Mouse (Mus musculus) spleen, adult 2 months (tissue): ENCODE measurements at regions not wholly inside any gene's neighbourhood (a gene's known extent, or its start where the extent isn't known, plus 50 kb on each side); places are given as distances from the start of the nearest gene placed in this dataset.

Experiments used
- CTCF ChIP-seq: fragments of 200-500 bp; IDR thresholded peaks from 2 replicates; pipeline ENCODE4 v1.5.1; 2011; ENCODE audit warnings: mild to moderate bottlenecking, inconsistent platforms; ENCODE audit not compliant: insufficient read depth, insufficient read length, insufficient replicate concordance; ENCODE audit errors: extremely low read depth
- POLR2A ChIP-seq: fragments of 200-500 bp; IDR thresholded peaks from 2 replicates; pipeline ENCODE4 v1.6.1; 2011; ENCODE audit warnings: low read depth, low read length, inconsistent platforms

DNA sequence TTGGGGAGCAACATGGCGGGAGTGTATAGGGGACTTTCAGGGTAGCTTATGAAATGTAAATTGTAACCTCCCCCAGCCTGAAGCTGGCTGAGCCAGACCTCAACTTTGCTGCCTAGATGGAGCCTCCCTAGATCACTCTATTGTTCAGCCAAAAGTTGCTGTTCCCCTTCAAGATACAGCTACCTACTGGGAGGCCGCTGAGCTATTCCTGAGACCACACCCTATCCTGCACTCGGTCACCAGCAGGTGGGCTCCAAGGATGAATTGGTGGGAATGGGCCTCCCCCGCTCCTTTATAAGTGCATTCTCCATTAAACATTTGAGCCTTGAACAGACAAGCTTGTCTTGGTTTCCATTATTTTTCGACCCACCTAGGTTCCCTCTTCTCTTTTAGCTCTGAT, 104.8 kb upstream of the Ngly1 start:
- no peak for TF ChIP-seq CTCF
- TF ChIP-seq POLR2A = no peak
